Mouse (Mus musculus): ENCODE results near the gene Nrn1. TPM values are rescaled to one million over a fixed set of nuclear protein-coding genes. Genes with fewer than 3 reads are reported as not detected.

The Nrn1 gene
- polyA plus RNA-seq, 1 experiment from 2014 or later, result 2.1 TPM

GRCm38 (mm10) chr13:36731016-36731930, 3.7 kb downstream of the Nrn1 start:
- Histone ChIP-seq H3K9ac (0 out of 2 replicates have a peak overlapping the region, but pooled peaks have one; percentile 26), H3K27ac (no peak overlapping the region), H3K4me3 (replicated peaks) (peak overlapping the region; percentile 37), H3K4me1 (peaks cover 44% of the 10 kb centered on the region), H3K9me3 (replicated peaks) (no peaks in the 10 kb centered on the region), H3K27me3 (peaks cover 99% of the 10 kb centered on the region), H3K4me2 (peak overlapping the region; percentile 50), H3K36me3 (no peaks in the 10 kb centered on the region)
- ATAC-seq (replicated peaks; ENCODE audit: low FRiP score), result no peak; the same call in 1 of the 2 replicates
- 4% methylated on average over 34 of the region's 34 CpGs for WGBS

GRCm38 (mm10) chr13:36730341-36730761, 4.6 kb downstream of the Nrn1 start:
- Histone ChIP-seq H3K27me3 (peaks cover 98% of the 10 kb centered on the region), H3K4me1 (peaks cover 37% of the 10 kb centered on the region), H3K4me2 (no peak overlapping the region), H3K36me3 (no peaks in the 10 kb centered on the region), H3K9me3 (replicated peaks) (no peaks in the 10 kb centered on the region), H3K9ac (no peak overlapping the region), H3K27ac (no peak overlapping the region), H3K4me3 (replicated peaks) (no peak overlapping the region)
- ATAC-seq (replicated peaks; ENCODE audit: low FRiP score), result no peak
- 6% methylated on average over 14 of the region's 14 CpGs for WGBS

GRCm38 (mm10) chr13:36729731-36730340, 5.1 kb downstream of the Nrn1 start:
- Histone ChIP-seq H3K36me3 (no peaks in the 10 kb centered on the region), H3K27me3 (peaks cover 98% of the 10 kb centered on the region), H3K4me3 (replicated peaks) (no peak overlapping the region), H3K4me1 (peaks cover 36% of the 10 kb centered on the region), H3K9me3 (replicated peaks) (no peaks in the 10 kb centered on the region), H3K9ac (no peak overlapping the region), H3K27ac (no peak overlapping the region), H3K4me2 (no peak overlapping the region)
- WGBS, result 10% methylated on average over 13 of the region's 13 CpGs
- ATAC-seq (replicated peaks; ENCODE audit: low FRiP score), result no peak

DNA sequence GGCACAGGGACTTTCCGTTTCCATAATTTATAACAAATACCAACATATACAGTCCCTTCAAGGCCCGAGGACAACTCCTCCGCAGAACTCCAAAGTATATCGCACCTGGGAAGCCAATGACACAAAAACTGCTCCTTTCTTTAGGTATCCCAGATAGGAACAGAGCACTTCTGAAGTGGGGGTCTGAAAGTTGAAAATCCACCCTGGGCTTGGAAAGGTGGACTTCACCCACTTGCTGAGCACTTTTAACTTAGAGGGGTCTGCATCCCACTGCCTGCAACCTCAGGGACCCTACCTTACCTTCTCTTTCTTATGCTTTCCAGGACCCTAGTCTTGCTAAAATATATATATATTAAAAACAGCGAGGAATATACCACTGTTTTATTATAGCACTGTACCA, 6.4 kb downstream of the Nrn1 start:
- Histone ChIP-seq H3K36me3 (no peaks in the 10 kb centered on the region), H3K27ac (no peak overlapping the region), H3K9ac (no peak overlapping the region), H3K9me3 (replicated peaks) (no peaks in the 10 kb centered on the region), H3K4me3 (replicated peaks) (no peak overlapping the region), H3K4me1 (peaks cover 41% of the 10 kb centered on the region), H3K27me3 (peaks cover 98% of the 10 kb centered on the region), H3K4me2 (no peak overlapping the region)
- 7% methylated on average over 5 of the region's 5 CpGs for WGBS
- no peak for ATAC-seq (replicated peaks; ENCODE audit: low FRiP score)

GRCm38 (mm10) chr13:36727779-36728470, 7.0 kb downstream of the Nrn1 start:
- peak overlapping the region; percentile 32 for H3K4me3 ChIP-seq (replicated peaks)
- peak overlapping the region; percentile 49 for H3K4me2 ChIP-seq
- WGBS, result under 1% methylated on average over 22 of the region's 23 CpGs
- H3K27me3 ChIP-seq, result peaks cover 98% of the 10 kb centered on the region
- no peaks in the 10 kb centered on the region for H3K9me3 ChIP-seq (replicated peaks)
- H3K27ac ChIP-seq, result no peak overlapping the region
- H3K4me1 ChIP-seq, result peaks cover 41% of the 10 kb centered on the region
- ATAC-seq (replicated peaks; ENCODE audit: low FRiP score), result no peak
- H3K36me3 ChIP-seq, result no peaks in the 10 kb centered on the region
- H3K9ac ChIP-seq, result no peak overlapping the region

DNA sequence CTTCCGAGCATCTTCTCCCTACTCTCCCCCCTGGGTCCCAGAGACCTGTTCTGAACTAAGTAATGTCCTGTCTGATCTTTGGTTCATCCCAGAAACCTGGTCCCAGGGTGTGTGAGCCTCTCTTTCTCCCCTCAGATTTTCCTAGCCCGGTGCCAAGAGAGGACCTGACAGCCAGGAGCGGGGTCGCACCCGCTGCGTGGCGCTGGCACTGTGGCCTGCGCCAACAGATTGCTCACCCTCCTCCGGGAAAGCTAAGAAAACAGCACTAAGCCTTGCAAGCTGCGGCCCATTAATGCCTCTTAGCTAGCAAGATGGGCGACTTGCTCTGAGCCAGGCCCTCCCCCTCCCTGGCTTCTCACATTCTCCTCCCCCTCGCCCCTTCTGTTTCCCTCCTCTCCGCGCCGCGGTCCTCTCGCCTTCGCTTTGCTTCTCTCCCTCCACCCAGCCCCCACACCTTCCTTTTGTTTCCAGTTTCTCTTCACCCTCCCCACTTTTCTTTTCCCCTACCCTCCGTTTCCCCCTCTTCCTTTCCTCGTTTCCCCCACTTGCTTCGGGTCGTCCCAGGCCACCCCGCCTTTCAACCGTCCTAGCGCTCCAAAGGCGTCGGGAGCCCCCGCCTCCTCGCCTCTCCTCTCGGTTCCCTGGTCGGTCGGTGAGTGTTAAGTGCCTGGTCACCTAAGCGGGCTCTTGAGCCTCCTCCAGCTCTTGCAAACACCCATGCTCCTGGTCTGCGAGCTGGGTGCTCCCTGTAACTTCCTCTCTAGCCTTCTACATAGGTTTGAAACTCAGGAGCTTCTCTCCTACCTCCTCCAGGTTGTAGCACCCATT, 7.8 kb downstream of the Nrn1 start:
- H3K9me3 ChIP-seq (replicated peaks), result no peaks in the 10 kb centered on the region
- H3K4me3 ChIP-seq (replicated peaks), result peak overlapping the region; percentile 32
- peaks cover 98% of the 10 kb centered on the region for H3K27me3 ChIP-seq
- no peak for ATAC-seq (replicated peaks; ENCODE audit: low FRiP score)
- no peak overlapping the region for H3K27ac ChIP-seq
- H3K36me3 ChIP-seq, result no peaks in the 10 kb centered on the region
- peak overlapping the region; percentile 49 for H3K4me2 ChIP-seq
- no peak overlapping the region for H3K9ac ChIP-seq
- peaks cover 40% of the 10 kb centered on the region for H3K4me1 ChIP-seq
- 1% methylated on average over 34 of the region's 34 CpGs for WGBS

DNA sequence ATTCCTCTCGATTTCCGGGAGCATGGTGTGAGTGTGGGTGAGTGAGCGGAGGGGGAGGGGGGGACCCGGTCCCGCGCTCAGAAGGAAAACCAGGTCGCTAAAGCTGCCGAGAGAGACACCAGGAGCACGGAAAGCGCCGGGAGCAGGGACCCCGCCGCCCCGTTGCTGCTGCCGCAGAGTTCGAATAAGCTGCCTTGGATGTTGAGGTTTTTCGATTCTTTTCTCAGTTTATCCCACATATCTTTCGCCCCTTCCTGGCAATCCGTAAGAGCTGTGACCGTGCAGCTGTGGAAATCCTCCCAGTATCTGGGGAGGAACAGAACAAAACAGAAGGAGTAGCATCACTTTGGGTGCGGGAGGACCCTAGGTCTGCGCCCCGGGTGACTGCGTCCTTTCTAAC, 8.4 kb downstream of the Nrn1 start:
- Histone ChIP-seq H3K4me1 (peaks cover 34% of the 10 kb centered on the region), H3K9ac (no peak overlapping the region), H3K27ac (no peak overlapping the region), H3K4me2 (peak overlapping the region; percentile 49), H3K4me3 (replicated peaks) (peak overlapping the region; percentile 32), H3K9me3 (replicated peaks) (no peaks in the 10 kb centered on the region), H3K27me3 (peaks cover 98% of the 10 kb centered on the region), H3K36me3 (no peaks in the 10 kb centered on the region)
- under 1% methylated on average over 24 of the region's 24 CpGs for WGBS
- ATAC-seq (replicated peaks; ENCODE audit: low FRiP score), result no peak

- ATAC-seq (replicated peaks; ENCODE audit: low FRiP score), result no peak
- Histone ChIP-seq H3K9ac (no peak overlapping the region), H3K9me3 (replicated peaks) (no peaks in the 10 kb centered on the region), H3K4me1 (peaks cover 28% of the 10 kb centered on the region), H3K4me2 (no peak overlapping the region), H3K27ac (no peak overlapping the region), H3K4me3 (replicated peaks) (no peak overlapping the region), H3K27me3 (peaks cover 98% of the 10 kb centered on the region), H3K36me3 (no peaks in the 10 kb centered on the region)
- WGBS, result 2% methylated on average over 8 of the region's 8 CpGs
Measured at GRCm38 (mm10) chr13:36725881-36726280, 9.1 kb downstream of the Nrn1 start.

DNA sequence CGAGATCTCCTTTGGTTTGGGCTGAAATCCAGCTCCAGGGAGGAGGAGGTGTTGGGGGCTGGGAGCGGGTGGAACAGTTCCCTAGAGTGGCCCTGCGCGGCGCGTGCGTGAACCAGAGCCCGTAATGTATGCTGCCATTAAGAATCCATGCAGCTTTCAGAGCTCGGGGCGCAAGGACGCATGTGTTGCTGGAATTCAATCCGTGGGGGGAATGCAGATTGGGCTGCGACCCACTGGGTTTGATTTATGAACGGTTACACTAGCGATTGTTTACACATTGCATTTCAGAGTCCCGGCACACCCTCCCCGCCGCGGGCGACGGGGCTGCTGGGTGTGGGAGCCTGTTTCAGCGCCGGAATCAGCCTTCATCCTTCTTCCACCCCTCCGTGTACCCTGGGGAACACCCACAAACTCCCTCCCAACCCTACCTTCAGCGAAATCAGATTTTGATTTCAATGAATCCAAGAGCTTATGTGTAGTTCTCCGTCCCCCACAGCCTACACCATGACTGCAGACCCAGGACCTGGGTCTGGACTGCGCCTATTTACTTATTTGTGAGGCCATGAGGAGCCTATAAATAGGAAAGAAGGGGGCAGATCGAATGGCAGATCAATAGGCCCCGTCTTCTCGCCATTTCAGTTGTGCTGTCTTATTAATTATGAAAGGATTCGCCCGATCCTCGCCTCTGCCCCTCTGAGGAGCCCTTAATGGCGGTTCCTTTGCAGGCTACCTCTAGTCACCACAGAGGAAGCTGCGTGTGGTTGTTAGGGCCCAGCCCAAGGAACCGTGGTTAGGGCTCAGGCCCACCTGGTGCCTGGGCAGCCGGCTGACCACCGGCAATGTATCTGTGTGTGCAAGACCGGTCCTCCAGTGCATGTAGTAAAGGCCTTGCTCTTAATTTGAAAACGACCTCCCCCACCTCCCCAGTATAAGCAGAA, 10.1 kb downstream of the Nrn1 start:
- WGBS, result under 1% methylated on average over 40 of the region's 40 CpGs
- H3K27me3 ChIP-seq, result peaks cover 98% of the 10 kb centered on the region

DNA sequence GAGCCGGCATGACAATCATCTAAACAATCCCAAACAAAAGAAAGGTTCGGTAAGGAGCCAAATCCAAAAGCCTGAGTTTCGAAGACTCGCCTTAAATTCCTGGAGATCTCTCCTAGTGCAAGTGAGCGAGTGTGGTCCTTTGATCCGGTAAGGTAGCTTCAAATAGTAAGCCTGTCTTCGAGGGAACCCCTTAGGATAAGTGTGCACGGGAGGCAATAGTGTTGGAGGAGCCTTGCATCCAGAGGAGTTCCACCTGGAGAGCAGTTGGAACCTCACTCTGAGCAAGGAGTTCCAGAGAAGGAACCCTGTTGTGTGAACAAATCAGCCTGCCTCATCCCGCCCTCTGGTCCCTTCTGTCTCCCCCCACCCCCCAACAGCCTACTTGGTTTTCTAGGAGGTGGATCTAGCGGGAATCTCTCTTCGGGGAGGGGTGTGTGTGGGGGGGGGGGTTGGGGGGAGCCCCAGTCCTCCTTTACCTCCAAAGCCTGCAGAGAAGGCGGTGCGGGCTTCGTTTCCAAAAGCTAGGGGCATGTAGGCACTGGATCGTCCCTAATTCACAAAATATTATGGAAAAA, 11.1 kb downstream of the Nrn1 start:
- Histone ChIP-seq H3K9ac (no peak overlapping the region), H3K27ac (no peak overlapping the region), H3K27me3 (peaks cover 97% of the 10 kb centered on the region), H3K9me3 (replicated peaks) (no peaks in the 10 kb centered on the region), H3K4me2 (peak overlapping the region; percentile 50; the same call in 1 of the 2 replicates), H3K4me3 (replicated peaks) (no peak overlapping the region), H3K36me3 (no peaks in the 10 kb centered on the region), H3K4me1 (peaks cover 28% of the 10 kb centered on the region)
- whole genome bisulfite sequencing, result 2% methylated on average over 15 of the region's 15 CpGs
- ATAC-seq (replicated peaks; ENCODE audit: low FRiP score), result no peak

More for the DNA sequence above, 10.1 kb downstream of the Nrn1 start:
- H3K36me3 ChIP-seq, result no peaks in the 10 kb centered on the region
- peak overlapping the region; percentile 50 for H3K4me2 ChIP-seq
- H3K9ac ChIP-seq, result no peak overlapping the region
- H3K4me3 ChIP-seq (replicated peaks), result peak overlapping the region; percentile 29
- H3K27ac ChIP-seq, result no peak overlapping the region
- 0 out of 2 replicates have a peak, but pooled peaks have one; percentile 44 for ATAC-seq (replicated peaks; ENCODE audit: low FRiP score)
- H3K9me3 ChIP-seq (replicated peaks), result no peaks in the 10 kb centered on the region
- peaks cover 28% of the 10 kb centered on the region for H3K4me1 ChIP-seq

Data from kidney, embryonic 15.5 days (tissue).